Mouse (Mus musculus) liver, embryonic 11.5 days (tissue): ENCODE data around the gene Ube2o. TPM values are rescaled to one million over a fixed set of nuclear protein-coding genes. Genes with fewer than 3 reads are reported as not detected.
A peak's percentile ranks its signal among the peaks of the same experiment; 100 is the strongest.

Experiments used
- ATAC-seq: fragments of 200-750 bp; cut with Nextera tagmentation; replicated peaks from 2 replicates; pipeline ENCODE4 v1.8.0; 2017; ENCODE audit warnings: moderate number of reproducible peaks, mild to moderate bottlenecking, moderate TSS enrichment, moderate library complexity; ENCODE audit not compliant: low FRiP score
- DNase-seq: peaks from one replicate; pipeline ENCODE4 v3.0.0-alpha.2; 2017; ENCODE audit warnings: low spot score
- H3K27ac ChIP-seq: fragments of 300-500 bp; sonication (generic); 2 replicates; pipeline ENCODE4 v1.5.1; 2014; ENCODE audit warnings: mild to moderate bottlenecking, low read depth, low read length, control low read depth
- H3K27me3 ChIP-seq: fragments of 300-500 bp; sonication (generic); replicated peaks from 2 replicates; pipeline ENCODE4 v1.6.1; 2014; ENCODE audit warnings: low read length, mixed read lengths; ENCODE audit not compliant: control insufficient read depth, insufficient read depth
- H3K36me3 ChIP-seq: fragments of 300-500 bp; sonication (generic); 2 replicates; pipeline ENCODE4 v1.6.1; 2014; ENCODE audit warnings: mild to moderate bottlenecking, low read length, moderate library complexity, mixed read lengths; ENCODE audit not compliant: control insufficient read depth, insufficient read depth
- H3K4me1 ChIP-seq: fragments of 300-500 bp; sonication (generic); replicated peaks from 2 replicates; pipeline ENCODE4 v1.6.1; 2014; ENCODE audit warnings: low read length, mixed read lengths; ENCODE audit not compliant: control insufficient read depth, insufficient read depth
- H3K4me2 ChIP-seq: fragments of 300-500 bp; sonication (generic); 2 replicates; pipeline ENCODE4 v1.6.1; 2014; ENCODE audit warnings: mild to moderate bottlenecking, control low read depth, moderate library complexity
- H3K4me3 ChIP-seq: fragments of 300-500 bp; sonication (generic); 2 replicates; pipeline ENCODE4 v1.5.1; 2014; ENCODE audit warnings: low read depth, low read length, control low read depth
- H3K9ac ChIP-seq: fragments of 300-500 bp; sonication (generic); 2 replicates; pipeline ENCODE4 v1.6.1; 2014; ENCODE audit warnings: low read depth, low read length, control low read depth
- H3K9me3 ChIP-seq: fragments of 300-500 bp; sonication (generic); 2 replicates; pipeline ENCODE4 v1.6.1; 2016; ENCODE audit warnings: low read length, inconsistent platforms, mixed read lengths; ENCODE audit not compliant: control insufficient read depth
- WGBS: fragments of 180-500 bp; shearing (Covaris S2); extraction: QIAGEN DNeasy Blood & Tissue Kit; methylation state at CpG from one replicate; pipeline ENCODE4 v1.1.7; 2014; 5-methylcytosine and 5-hydroxymethylcytosine counted together
- polyA plus RNA-seq: library from polyadenylated mRNA; unstranded; fragments of >200 nt; fragmentation: Nextera tagmentation; extraction: Ambion mirVana; gene quantifications from 2 replicates; pipeline ENCODE4 v1.2.1, GENCODE M21; 2014

Ube2o gene
- polyA plus RNA-seq, 1 experiment from 2014 or later = 13.5 TPM

DNA sequence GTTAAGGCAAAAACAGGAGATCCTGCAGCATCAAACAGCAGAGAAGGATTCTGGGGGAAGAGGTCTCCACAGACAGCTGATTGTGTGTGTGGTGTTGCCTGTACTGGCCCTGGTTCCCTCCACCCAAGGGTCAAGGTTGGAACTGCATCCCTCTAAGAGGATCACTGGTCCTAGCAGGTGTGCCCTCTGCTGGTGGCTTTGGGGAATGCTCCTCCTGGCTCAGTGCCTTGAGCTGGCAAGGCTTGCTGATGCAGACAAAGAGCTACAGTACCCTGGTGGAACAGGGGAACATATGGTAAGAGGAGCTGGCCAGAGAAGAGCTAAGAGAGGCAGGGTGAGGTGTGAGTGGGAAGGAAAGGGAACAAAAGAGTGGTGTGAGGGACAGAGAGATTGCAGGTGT is 11.2 kb upstream of the Ube2o start:
- ATAC-seq (peak; percentile 76), DNase-seq (peak; percentile 85)
- Histone ChIP-seq H3K27me3 (peaks cover 7% of the 10 kb centered on the region), H3K4me2 (no peak overlapping the region), H3K4me1 (peaks cover 7% of the 10 kb centered on the region; the same call in 1 of the 2 replicates), H3K9ac (no peak overlapping the region), H3K36me3 (no peaks in the 10 kb centered on the region), H3K27ac (no peak overlapping the region), H3K4me3 (no peak overlapping the region), H3K9me3 (no peaks in the 10 kb centered on the region)

DNA sequence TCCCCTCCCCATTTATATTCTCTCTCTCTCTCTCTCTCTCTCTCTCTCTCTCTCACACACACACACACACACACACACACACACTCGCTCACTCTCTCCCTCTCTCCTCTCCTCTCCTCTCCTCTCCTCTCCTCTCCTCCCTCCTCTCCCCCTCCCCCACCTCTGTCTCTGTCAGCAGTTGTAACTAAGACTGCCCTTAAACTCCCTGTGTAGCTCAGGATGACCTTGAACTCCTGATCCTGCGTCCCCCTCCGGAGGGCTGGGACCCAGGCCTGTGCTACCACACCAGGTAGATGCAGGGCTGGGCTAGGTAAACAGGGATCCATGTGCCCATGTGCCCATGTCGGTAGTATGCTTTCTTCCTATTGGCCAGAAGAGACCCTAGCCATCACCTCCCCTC is 10.4 kb upstream of the Ube2o start:
- H3K9me3 ChIP-seq = no peaks in the 10 kb centered on the region
- H3K27me3 ChIP-seq = peaks cover 10% of the 10 kb centered on the region
- DNase-seq (no peak), ATAC-seq (no peak)
- H3K4me2 ChIP-seq = no peak overlapping the region
- no peak overlapping the region for H3K27ac ChIP-seq
- peaks cover 11% of the 10 kb centered on the region for H3K4me1 ChIP-seq
- no peak overlapping the region for H3K9ac ChIP-seq
- no peaks in the 10 kb centered on the region for H3K36me3 ChIP-seq
- H3K4me3 ChIP-seq = no peak overlapping the region
- 73% methylated on average over 4 of the region's 4 CpGs for WGBS

DNA sequence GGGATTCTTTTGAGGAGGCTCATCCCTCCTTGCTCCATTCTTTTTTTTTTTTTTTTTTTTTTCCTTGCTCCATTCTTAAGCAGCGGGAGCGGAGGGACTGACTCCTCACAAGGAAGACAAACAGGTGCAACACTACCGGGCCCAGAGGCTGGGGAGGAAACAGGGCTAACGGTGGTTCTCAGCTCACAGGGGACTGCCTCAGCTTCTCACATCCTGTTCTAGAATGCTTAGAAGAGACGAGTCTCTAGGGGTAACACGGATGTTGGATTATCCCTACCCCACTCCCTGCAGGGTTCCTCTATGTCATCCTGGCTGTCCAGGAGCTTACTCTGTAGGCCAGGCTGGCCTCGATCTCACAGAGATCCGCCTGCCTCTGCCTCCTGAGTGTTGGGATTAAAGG is 8.3 kb upstream of the Ube2o start:
- H3K4me3 ChIP-seq = no peak overlapping the region
- H3K36me3 ChIP-seq = no peaks in the 10 kb centered on the region
- no peaks in the 10 kb centered on the region for H3K9me3 ChIP-seq
- 50% methylated on average over 8 of the region's 8 CpGs for WGBS
- H3K27me3 ChIP-seq = peaks cover 10% of the 10 kb centered on the region
- DNase-seq = no peak
- no peak overlapping the region for H3K9ac ChIP-seq
- no peak overlapping the region for H3K4me2 ChIP-seq
- no peak overlapping the region for H3K27ac ChIP-seq
- peaks cover 11% of the 10 kb centered on the region for H3K4me1 ChIP-seq
- ATAC-seq = no peak

DNA sequence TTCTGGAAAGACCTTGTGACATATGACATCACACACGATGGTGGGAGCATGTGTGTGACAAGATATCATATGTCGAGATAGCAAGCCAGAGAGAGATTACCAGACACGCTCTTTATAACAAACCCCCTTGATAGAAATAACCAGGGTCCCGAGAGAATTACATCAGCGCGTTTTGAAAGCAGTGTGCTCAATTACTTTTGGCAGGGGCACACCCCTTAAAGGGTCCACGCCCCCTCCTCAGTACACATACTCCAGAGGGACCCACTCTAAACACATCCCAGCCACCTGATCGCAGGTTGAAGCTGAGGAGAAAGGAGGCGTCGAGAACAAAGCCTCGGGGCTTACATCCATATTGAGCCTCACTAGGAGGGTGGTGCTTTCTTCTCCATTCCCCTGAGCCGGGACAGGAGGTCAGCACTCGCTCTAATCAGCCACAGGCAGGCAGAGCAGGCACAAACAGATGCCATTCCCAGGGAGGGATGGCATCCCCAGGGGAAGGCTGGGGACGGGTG is 7.8 kb upstream of the Ube2o start:
- peaks cover 10% of the 10 kb centered on the region for H3K27me3 ChIP-seq
- no peak overlapping the region for H3K4me3 ChIP-seq
- no peak overlapping the region for H3K4me2 ChIP-seq
- H3K9ac ChIP-seq = peak overlapping the region; percentile 5; the same call in 1 of the 2 replicates
- no peaks in the 10 kb centered on the region for H3K9me3 ChIP-seq
- H3K36me3 ChIP-seq = no peaks in the 10 kb centered on the region
- no peak for ATAC-seq
- peaks cover 11% of the 10 kb centered on the region for H3K4me1 ChIP-seq
- H3K27ac ChIP-seq = no peak overlapping the region
- DNase-seq = no peak
- 35% methylated on average over 14 of the region's 14 CpGs for WGBS

DNA sequence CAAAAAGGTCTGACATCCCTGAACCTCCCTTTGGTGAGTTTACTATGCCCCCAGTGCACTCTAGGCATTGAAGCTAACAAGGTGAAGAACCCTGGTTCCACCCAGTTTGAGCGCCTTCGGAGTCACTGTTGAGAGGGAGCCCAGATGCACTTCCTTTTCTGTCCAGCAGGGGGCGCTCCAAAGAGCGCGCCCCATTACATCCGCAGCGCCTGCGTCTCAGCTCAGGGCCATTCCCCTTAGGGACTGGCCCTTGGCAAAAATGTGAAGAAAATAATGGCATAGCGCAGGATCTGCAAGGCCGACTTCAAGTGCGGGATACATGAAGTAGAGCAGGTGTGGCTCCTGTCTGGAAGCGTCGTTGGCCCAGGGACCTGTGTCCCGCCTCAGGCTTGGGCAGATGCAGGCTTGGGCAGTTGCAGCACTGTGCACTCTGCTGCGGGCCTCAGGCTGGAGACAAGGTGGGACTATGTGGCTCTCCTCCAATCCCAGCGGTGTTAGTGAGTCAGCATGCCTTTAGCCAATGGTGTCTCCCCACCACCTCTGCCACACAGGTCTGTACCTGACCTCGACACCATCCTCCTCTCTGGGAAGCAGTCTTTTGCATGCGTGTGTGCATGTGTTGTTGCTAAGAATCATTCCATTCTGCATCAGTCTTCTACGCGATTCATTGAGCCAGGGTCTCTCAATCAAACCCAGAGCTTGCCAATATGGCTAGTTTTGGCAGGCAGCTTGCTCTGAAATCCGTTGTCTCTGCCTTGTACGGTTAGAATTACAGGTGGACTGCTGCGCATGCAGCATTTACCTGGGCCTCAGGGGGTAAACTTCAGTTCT is 5.8 kb upstream of the Ube2o start:
- 25% methylated on average over 23 of the region's 23 CpGs for WGBS
- Histone ChIP-seq H3K9ac (no peak overlapping the region), H3K4me1 (peaks cover 11% of the 10 kb centered on the region), H3K4me2 (peak overlapping the region; percentile 37), H3K36me3 (no peaks in the 10 kb centered on the region), H3K27ac (no peak overlapping the region), H3K4me3 (no peak overlapping the region), H3K27me3 (peaks cover 10% of the 10 kb centered on the region), H3K9me3 (no peaks in the 10 kb centered on the region)
- ATAC-seq (peak; percentile 65), DNase-seq (peak; percentile 74)

DNA sequence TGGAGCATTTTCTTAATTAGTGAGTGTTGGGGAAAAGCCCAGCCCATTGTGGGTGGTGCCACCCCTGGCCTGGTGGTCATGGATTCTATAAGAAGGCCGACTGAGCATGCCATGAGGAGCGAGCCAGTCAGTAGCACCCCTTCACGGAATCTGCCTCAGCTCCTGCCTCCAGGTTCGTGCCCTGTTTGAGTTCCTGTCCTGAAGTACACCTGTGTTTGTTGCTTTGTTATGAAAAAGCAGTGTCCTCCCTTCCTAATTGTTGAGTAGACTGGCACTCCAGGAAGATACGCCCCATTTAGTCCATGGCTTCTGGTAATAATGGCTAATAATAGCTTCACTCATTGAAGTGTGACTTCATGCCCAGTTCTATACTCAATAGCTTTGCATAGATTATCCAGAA is 5.1 kb upstream of the Ube2o start, which contains the start of gene Aanat:
Gene Aanat, plus strand, starts transcription at position 123 of the 400 bp plus-strand sequence.
- ATAC-seq (no peak), DNase-seq (no peak)
- 64% methylated on average over 5 of the region's 5 CpGs for WGBS
- Histone ChIP-seq H3K9ac (no peak within 1 kb of the TSS), H3K27me3 (peaks cover 10% of the 10 kb centered on the region), H3K4me2 (peak within 1 kb of the TSS; percentile 37), H3K9me3 (no peaks in the 10 kb centered on the region), H3K27ac (no peak within 1 kb of the TSS), H3K4me1 (peaks cover 11% of the 10 kb centered on the region), H3K36me3 (no peaks in the 10 kb centered on the region), H3K4me3 (no peak within 1 kb of the TSS)

DNA sequence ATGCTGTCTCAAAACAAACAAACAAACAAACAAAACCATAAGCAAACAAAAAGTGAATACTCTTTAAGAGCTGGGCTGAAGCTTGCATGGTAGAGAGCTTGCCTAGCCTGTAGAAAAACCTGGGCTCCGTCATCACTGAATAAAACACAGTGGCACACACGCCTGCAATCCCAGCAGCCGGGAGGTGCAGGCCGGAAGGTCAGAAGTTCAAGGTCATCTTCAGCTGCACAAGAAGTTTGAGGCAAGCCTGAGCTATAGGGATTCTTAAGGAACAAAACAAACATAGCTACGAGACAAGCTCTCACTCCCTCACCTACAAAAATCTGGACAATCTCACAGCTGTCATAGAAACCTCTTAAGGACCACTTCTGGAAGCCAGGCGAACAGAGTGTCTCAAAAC is 4.4 kb upstream of the Ube2o start:
- ATAC-seq = no peak
- peaks cover 10% of the 10 kb centered on the region for H3K27me3 ChIP-seq
- no peak overlapping the region for H3K27ac ChIP-seq
- no peaks in the 10 kb centered on the region for H3K9me3 ChIP-seq
- no peaks in the 10 kb centered on the region for H3K36me3 ChIP-seq
- no peak overlapping the region for H3K4me2 ChIP-seq
- no peak for DNase-seq
- WGBS = 75% methylated on average over 6 of the region's 6 CpGs
- no peak overlapping the region for H3K9ac ChIP-seq
- no peak overlapping the region for H3K4me3 ChIP-seq
- H3K4me1 ChIP-seq = peaks cover 11% of the 10 kb centered on the region

DNA sequence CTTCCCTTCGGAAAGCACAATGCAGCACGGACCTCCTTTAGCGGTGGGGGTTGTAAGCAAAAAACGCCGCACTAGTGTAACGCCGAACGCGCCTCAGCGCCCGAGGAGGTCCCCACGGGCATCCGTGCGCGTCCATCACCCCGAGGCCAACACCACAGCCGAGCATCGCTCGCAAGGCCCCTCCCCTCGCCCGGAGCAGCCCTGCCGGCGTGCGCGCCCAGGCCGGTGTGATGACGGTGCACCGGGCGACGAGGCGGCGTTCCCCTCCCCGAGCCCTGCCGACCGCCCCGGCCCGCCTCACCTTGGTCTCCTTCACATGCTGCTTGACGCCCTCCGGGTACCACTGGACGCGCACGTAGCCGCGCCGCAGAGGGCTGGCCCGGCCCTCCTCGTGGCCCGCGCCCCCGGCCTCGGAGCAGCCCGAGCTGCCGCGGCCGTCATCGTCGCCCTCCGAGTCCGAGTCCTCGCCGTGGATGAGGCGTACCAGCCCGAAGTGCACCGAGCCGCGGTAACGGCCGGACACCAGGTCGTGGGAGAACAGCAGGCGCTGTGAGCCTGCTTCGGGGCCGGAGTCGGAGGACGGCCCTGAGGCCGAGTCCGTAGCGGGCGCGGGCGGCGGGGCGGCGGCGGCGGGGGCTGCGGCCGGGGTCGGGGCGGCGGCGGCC is 404 bp downstream of the Ube2o start:
- Histone ChIP-seq H3K27me3 (no peaks in the 10 kb centered on the region), H3K4me2 (peak overlapping the region; percentile 99), H3K4me3 (peak overlapping the region; percentile 98), H3K4me1 (peaks cover 14% of the 10 kb centered on the region), H3K9me3 (no peaks in the 10 kb centered on the region), H3K36me3 (no peaks in the 10 kb centered on the region), H3K27ac (peak overlapping the region; percentile 82), H3K9ac (peak overlapping the region; percentile 87)
- DNase-seq (peak; percentile 70), ATAC-seq (peak; percentile 75)
- WGBS = under 1% methylated on average over 88 of the region's 91 CpGs
